Mouse (Mus musculus) hindbrain, embryonic 12.5 days (tissue): Measurements from ENCODE around the gene Klf1. TPM values are rescaled to one million over a fixed set of nuclear protein-coding genes. Genes with fewer than 3 reads are reported as not detected.
"Not testable (repeated sequence)": the region's sequence is repeated elsewhere in the genome, so short reads cannot be mapped to it uniquely, and the experiment has no call there.

ENCODE experiments used
- ATAC-seq: fragments of 200-750 bp; cut with Nextera tagmentation; 2 replicates; pipeline ENCODE4 v1.8.0; 2017; ENCODE audit warnings: moderate TSS enrichment; ENCODE audit not compliant: low FRiP score
- H3K27ac ChIP-seq: fragments of 300-500 bp; sonication (generic); 2 replicates; pipeline ENCODE4 v1.5.1; 2016; ENCODE audit warnings: mild to moderate bottlenecking
- H3K27me3 ChIP-seq: fragments of 300-500 bp; sonication (generic); 2 replicates; pipeline ENCODE4 v1.6.1; 2016; ENCODE audit warnings: mild to moderate bottlenecking
- H3K36me3 ChIP-seq: fragments of 300-500 bp; sonication (generic); 2 replicates; pipeline ENCODE4 v1.6.1; 2016; ENCODE audit warnings: mild to moderate bottlenecking
- H3K4me1 ChIP-seq: fragments of 300-500 bp; sonication (generic); 2 replicates; pipeline ENCODE4 v1.6.1; 2016
- H3K4me2 ChIP-seq: fragments of 300-500 bp; sonication (generic); replicated peaks from 2 replicates; pipeline ENCODE4 v1.6.1; 2016; ENCODE audit warnings: mild to moderate bottlenecking
- H3K4me3 ChIP-seq: fragments of 300-500 bp; sonication (generic); 2 replicates; pipeline ENCODE4 v1.5.1; 2016; ENCODE audit warnings: mild to moderate bottlenecking
- H3K9ac ChIP-seq: fragments of 300-500 bp; sonication (generic); 2 replicates; pipeline ENCODE4 v1.6.1; 2016; ENCODE audit warnings: mild to moderate bottlenecking, moderate library complexity
- H3K9me3 ChIP-seq: fragments of 300-500 bp; sonication (generic); replicated peaks from 2 replicates; pipeline ENCODE4 v1.6.1; 2016; ENCODE audit warnings: mild to moderate bottlenecking
- WGBS: fragments of 180-500 bp; shearing (Covaris S2); methylation state at CpG from one replicate; pipeline ENCODE4 v1.1.7; 2016; 5-methylcytosine and 5-hydroxymethylcytosine counted together
- polyA plus RNA-seq: library from polyadenylated mRNA; unstranded; fragments of >200 nt; fragmentation: Nextera tagmentation; extraction: Ambion mirVana; gene quantifications from 2 replicates; pipeline ENCODE4 v1.2.1, GENCODE M21; 2016

Gene Klf1
- polyA plus RNA-seq, 1 experiment from 2014 or later = 4.2 TPM

DNA sequence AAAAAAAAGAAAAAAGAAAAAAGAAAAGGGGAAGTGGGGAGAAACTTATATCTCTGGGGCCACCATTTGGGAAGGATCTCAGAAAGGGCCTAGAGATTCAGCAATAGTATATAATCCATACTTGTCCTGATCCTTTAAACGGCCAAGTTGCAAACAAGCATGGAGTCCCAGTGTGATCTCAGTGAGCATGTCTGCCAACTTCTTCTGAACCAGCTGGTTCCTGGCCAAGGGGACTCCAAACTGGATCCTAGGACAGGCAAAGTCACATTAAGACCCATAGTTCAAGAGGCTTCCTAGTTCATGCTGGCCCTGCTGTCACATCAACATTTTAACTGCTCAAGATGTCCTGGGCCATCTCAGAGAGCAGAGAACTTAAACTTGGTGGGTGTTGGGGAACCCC lies 12.6 kb upstream of the Klf1 start:
- no peak overlapping the region for H3K9ac ChIP-seq
- H3K36me3 ChIP-seq = peaks cover 42% of the 10 kb centered on the region
- H3K27ac ChIP-seq = no peak overlapping the region
- H3K4me3 ChIP-seq = no peak overlapping the region
- ATAC-seq = no peak
- no peak overlapping the region for H3K4me2 ChIP-seq
- no peaks in the 10 kb centered on the region for H3K27me3 ChIP-seq
- WGBS = 100% methylated on average over 1 of the region's 1 CpGs
- peaks cover 11% of the 10 kb centered on the region for H3K4me1 ChIP-seq
- H3K9me3 ChIP-seq = no peaks in the 10 kb centered on the region

DNA sequence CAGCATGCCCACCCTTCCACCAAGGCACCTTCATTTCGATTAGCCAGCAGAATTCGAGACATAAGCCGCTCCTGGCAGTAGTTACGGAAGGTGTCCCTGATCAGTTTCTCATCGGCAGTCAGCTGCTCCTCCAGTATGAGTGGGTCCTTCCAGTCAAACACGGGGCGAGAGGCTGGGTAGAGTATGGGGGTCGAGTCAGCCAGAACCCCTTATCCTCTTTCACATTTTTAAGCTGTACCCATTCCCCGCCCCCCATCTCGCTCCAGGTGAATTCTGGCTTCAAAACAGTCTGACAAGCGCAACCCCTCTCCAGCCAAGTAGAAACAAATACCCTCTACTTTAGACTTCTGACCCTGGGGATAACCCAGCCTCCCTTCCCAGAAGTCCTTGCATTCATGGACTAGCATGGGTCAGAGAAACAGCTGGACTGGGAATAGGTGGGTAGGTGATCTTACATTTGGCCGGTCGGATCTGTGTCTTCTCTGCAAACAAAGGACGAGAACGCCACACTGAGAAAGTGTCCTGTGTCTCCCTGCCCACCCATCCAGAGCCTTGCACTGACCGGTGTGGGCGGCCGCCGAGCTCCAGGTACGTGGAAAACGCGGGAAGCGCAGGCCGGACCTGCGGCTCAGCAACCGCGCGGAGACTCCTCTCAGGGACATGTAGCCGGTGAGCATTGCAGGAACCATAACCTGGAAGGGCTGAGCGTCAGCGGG lies 8.6 kb upstream of the Klf1 start:
- Histone ChIP-seq H3K4me3 (peak overlapping the region; percentile 72), H3K27ac (peak overlapping the region; percentile 60; the same call in 1 of the 2 replicates), H3K36me3 (peaks cover 21% of the 10 kb centered on the region), H3K9me3 (no peaks in the 10 kb centered on the region), H3K27me3 (no peaks in the 10 kb centered on the region), H3K9ac (peak overlapping the region; percentile 77), H3K4me1 (peaks cover 15% of the 10 kb centered on the region), H3K4me2 (peak overlapping the region; percentile 67)
- 15% methylated on average over 31 of the region's 31 CpGs for WGBS
- peak; percentile 68 for ATAC-seq

DNA sequence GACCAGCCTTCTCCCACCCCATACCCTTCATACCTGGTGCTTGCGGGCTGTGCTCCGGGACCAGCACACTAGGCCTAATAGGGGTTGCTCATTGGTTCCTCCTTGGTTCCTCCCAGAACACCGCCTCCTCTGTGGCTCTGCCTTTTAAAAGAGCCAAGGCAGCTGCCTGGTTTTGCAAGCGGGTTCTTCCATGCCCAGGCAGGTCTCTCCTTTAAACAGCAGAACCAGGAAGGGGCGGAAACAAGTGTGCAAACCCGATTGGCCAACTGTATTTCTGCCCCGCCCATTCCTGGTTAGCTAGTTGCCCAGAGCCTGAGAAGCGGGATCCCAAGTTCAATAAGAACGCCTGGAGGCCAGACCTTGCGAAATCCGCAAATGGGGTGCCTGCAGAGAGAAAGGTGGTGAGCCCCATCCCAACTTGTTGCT lies 8.0 kb upstream of the Klf1 start, which contains the start of gene Gcdh:
TSS of gene Gcdh (minus strand) at position 213 of the 426 bp plus-strand sequence.
- H3K9me3 ChIP-seq = no peaks in the 10 kb centered on the region
- peak; percentile 98 for ATAC-seq
- peak within 1 kb of the TSS; percentile 72 for H3K4me3 ChIP-seq
- peak within 1 kb of the TSS; percentile 60; the same call in 1 of the 2 replicates for H3K27ac ChIP-seq
- WGBS = 0% methylated on average over 11 of the region's 11 CpGs
- H3K36me3 ChIP-seq = peaks cover 16% of the 10 kb centered on the region
- peaks cover 15% of the 10 kb centered on the region for H3K4me1 ChIP-seq
- no peaks in the 10 kb centered on the region for H3K27me3 ChIP-seq
- peak within 1 kb of the TSS; percentile 77 for H3K9ac ChIP-seq
- H3K4me2 ChIP-seq = peak within 1 kb of the TSS; percentile 67

- H3K4me2 ChIP-seq = no peak overlapping the region
- H3K4me3 ChIP-seq = no peak overlapping the region
- H3K4me1 ChIP-seq = peaks cover 15% of the 10 kb centered on the region
- 88% methylated on average over 5 of the region's 5 CpGs for WGBS
- peaks cover 3% of the 10 kb centered on the region for H3K27me3 ChIP-seq
- H3K27ac ChIP-seq = no peak overlapping the region
- peaks cover under 1% of the 10 kb centered on the region; the same call in 1 of the 2 replicates for H3K36me3 ChIP-seq
- no peaks in the 10 kb centered on the region for H3K9me3 ChIP-seq
- H3K9ac ChIP-seq = no peak overlapping the region
- ATAC-seq = no peak
These were observed 5.8 kb upstream of the Klf1 start for GRCm38 (mm10) chr8:84895963-84896362.

GRCm38 (mm10) chr8:84901071-84901470 lies 657 bp upstream of the Klf1 start:
- no peak overlapping the region for H3K4me2 ChIP-seq
- 60% methylated on average over 4 of the region's 4 CpGs for WGBS
- peaks cover 11% of the 10 kb centered on the region for H3K4me1 ChIP-seq
- no peak overlapping the region for H3K4me3 ChIP-seq
- H3K9me3 ChIP-seq = no peaks in the 10 kb centered on the region
- no peak overlapping the region for H3K27ac ChIP-seq
- no peaks in the 10 kb centered on the region for H3K36me3 ChIP-seq
- no peak for ATAC-seq
- peaks cover 32% of the 10 kb centered on the region for H3K27me3 ChIP-seq
- no peak overlapping the region for H3K9ac ChIP-seq

DNA sequence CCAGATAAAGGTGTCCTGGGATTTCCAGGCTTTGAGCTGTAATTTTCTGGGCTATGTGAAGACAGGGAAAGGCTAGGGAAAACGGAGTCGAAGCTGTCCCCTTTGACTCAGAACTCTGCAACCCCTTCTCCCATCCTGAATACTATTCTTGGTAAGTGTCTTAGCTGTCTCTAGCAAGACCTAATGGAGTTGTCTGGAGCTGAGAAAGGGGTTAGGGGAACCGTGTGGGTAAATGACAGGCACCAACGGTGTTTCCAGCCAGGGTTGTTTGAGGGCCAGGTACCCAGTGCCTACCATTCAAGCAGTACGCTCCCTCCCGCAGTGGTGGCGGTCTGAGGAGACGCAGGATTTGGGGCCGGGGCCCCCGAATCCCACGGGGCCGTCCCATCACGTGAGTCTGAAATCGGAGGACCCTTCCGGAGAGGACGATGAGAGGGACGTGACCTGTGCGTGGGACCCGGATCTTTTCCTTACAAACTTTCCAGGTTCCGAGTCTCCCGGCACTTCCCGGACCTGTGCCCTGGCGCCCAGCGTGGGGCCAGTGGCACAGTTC lies 715 bp downstream of the Klf1 start:
- Histone ChIP-seq H3K9ac (peak overlapping the region; percentile 53), H3K36me3 (no peaks in the 10 kb centered on the region), H3K27ac (no peak overlapping the region), H3K27me3 (peaks cover 32% of the 10 kb centered on the region), H3K4me3 (peak overlapping the region; percentile 49), H3K4me2 (peak overlapping the region; percentile 81), H3K9me3 (no peaks in the 10 kb centered on the region), H3K4me1 (peaks cover 11% of the 10 kb centered on the region)
- peak; percentile 47 for ATAC-seq
- 3% methylated on average over 24 of the region's 24 CpGs for WGBS

- peaks cover 11% of the 10 kb centered on the region for H3K4me1 ChIP-seq
- H3K4me2 ChIP-seq = peak overlapping the region; percentile 81
- H3K27me3 ChIP-seq = peaks cover 32% of the 10 kb centered on the region
- H3K9ac ChIP-seq = peak overlapping the region; percentile 53
- H3K4me3 ChIP-seq = peak overlapping the region; percentile 49
- H3K27ac ChIP-seq = no peak overlapping the region
- H3K9me3 ChIP-seq = no peaks in the 10 kb centered on the region
- peak; percentile 84 for ATAC-seq
- under 1% methylated on average over 68 of the region's 68 CpGs for WGBS
- H3K36me3 ChIP-seq = no peaks in the 10 kb centered on the region
These were observed 1.4 kb downstream of the Klf1 start for GRCm38 (mm10) chr8:84902920-84903661.

DNA sequence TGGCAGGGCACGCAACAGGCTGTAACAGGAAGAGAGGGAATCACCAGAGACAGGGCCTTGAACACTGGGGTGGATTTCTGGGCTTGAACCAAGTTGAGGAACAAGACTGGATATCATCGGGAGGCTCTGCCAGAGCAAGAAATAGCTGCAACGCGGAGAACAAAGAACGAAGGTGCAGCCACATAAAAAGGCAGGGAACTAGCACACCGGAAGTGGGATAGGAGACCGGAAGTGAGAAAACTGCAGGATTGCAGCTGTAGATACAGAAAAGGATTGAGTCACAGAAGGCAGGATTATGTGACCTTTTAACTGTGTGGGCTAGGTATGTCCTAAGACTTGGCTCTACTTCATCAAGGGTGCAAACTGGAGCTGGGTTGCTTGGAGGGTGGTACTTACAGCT lies 2.6 kb downstream of the Klf1 start:
- peaks cover 38% of the 10 kb centered on the region for H3K27me3 ChIP-seq

DNA sequence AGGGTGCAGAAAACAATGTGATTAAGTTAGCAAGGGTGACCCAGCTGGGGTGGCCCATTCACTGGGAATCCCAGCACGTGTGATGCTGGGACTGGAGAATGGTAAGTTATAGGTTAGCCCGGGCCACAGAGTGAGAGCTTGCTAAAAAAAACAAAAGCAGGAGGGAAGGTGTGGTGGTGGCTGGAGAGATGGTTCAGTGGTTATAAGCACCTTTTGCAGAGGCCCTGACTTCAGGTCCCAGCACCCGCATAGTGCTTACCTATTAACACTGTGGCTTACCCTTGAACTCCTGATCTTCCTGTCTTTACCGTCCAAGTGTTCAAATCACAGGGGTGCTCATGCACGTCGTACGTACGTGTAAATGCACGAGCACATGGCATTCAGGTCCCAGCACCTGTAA lies 5.3 kb downstream of the Klf1 start:
- peaks cover 52% of the 10 kb centered on the region for H3K27me3 ChIP-seq

More for the DNA sequence above, 2.6 kb downstream of the Klf1 start:
- H3K9ac ChIP-seq = no peak overlapping the region
- H3K27ac ChIP-seq = no peak overlapping the region
- no peaks in the 10 kb centered on the region for H3K9me3 ChIP-seq
- H3K4me1 ChIP-seq = peaks cover 20% of the 10 kb centered on the region
- WGBS = 94% methylated on average over 7 of the region's 7 CpGs
- H3K4me3 ChIP-seq = no peak overlapping the region
- H3K4me2 ChIP-seq = no peak overlapping the region
- H3K36me3 ChIP-seq = no peaks in the 10 kb centered on the region
- no peak for ATAC-seq

DNA sequence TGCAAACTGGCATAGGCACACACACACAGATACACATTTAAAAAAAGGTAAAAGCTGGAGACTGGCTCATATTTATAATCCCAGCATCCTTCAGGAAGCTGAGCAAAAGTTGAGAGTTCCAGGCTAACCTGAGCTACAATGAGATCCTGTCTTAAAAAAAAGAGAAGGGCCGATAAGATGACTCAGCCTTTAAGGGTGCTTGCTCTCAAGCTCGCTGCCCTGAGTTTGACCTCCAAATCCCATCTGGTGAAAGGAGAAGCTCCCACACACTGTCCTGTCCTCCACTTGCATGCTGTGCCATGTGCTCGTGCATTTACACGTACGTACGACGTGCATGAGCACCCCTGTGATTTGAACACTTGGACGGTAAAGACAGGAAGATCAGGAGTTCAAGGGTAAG lies 5.8 kb downstream of the Klf1 start:
- H3K9me3 ChIP-seq = no peaks in the 10 kb centered on the region
- no peak overlapping the region for H3K4me2 ChIP-seq
- peaks cover 27% of the 10 kb centered on the region for H3K36me3 ChIP-seq
- H3K4me1 ChIP-seq = peaks cover 21% of the 10 kb centered on the region
- no peak overlapping the region for H3K4me3 ChIP-seq
- WGBS = 77% methylated on average over 8 of the region's 8 CpGs
- peaks cover 52% of the 10 kb centered on the region for H3K27me3 ChIP-seq
- H3K27ac ChIP-seq = no peak overlapping the region
- no peak overlapping the region for H3K9ac ChIP-seq
- no peak for ATAC-seq

More for the DNA sequence above, 5.3 kb downstream of the Klf1 start:
- Histone ChIP-seq H3K27ac (no peak overlapping the region), H3K9ac (no peak overlapping the region), H3K4me1 (peaks cover 21% of the 10 kb centered on the region), H3K36me3 (peaks cover 22% of the 10 kb centered on the region), H3K4me3 (no peak overlapping the region), H3K9me3 (no peaks in the 10 kb centered on the region), H3K4me2 (no peak overlapping the region)
- no peak for ATAC-seq
- WGBS = 96% methylated on average over 9 of the region's 9 CpGs

DNA sequence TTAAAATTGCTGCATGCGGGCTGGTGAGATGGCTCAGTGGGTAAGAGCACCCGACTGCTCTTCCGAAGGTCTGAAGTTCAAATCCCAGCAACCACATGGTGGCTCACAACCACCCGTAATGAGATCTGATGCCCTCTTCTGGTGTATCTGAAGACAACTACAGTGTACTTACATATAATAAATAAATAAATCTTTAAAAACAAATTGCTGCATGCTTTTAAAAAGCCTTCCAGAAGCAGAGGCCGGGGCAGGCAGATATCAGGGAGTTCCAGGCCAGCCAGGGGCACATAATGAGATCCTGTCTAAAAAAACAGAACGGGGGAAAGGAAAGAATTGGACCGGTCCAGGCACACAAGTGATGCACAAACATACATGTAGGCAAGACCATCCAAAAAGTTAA lies 6.3 kb downstream of the Klf1 start:
- not testable (repeated sequence) for ATAC-seq, H3K9ac ChIP-seq, H3K9me3 ChIP-seq, H3K27ac ChIP-seq
- Histone ChIP-seq H3K4me2 (peak overlapping the region; percentile 62), H3K4me3 (peak overlapping the region; percentile 42; the same call in 1 of the 2 replicates), H3K27me3 (peaks cover 52% of the 10 kb centered on the region), H3K36me3 (peaks cover 32% of the 10 kb centered on the region), H3K4me1 (peaks cover 21% of the 10 kb centered on the region)
- 34% methylated on average over 7 of the region's 7 CpGs for WGBS

GRCm38 (mm10) chr8:84908421-84909161 lies 6.9 kb downstream of the Klf1 start, which contains the start of gene Dnase2a:
TSS of gene Dnase2a (plus strand) at chr8:84908560.
- peaks cover 34% of the 10 kb centered on the region for H3K36me3 ChIP-seq
- 1% methylated on average over 45 of the region's 45 CpGs for whole genome bisulfite sequencing
- H3K27me3 ChIP-seq = peaks cover 58% of the 10 kb centered on the region
- peak within 1 kb of the TSS; percentile 58 for H3K9ac ChIP-seq
- peak within 1 kb of the TSS; percentile 62 for H3K4me2 ChIP-seq
- peaks cover 22% of the 10 kb centered on the region for H3K4me1 ChIP-seq
- peak within 1 kb of the TSS; percentile 42 for H3K4me3 ChIP-seq
- peak; percentile 79 for ATAC-seq
- H3K27ac ChIP-seq = no peak within 1 kb of the TSS
- H3K9me3 ChIP-seq = no peaks in the 10 kb centered on the region
